Mouse (Mus musculus): Measurements from ENCODE around the gene Cdh24.

Cdh24 gene

DNA sequence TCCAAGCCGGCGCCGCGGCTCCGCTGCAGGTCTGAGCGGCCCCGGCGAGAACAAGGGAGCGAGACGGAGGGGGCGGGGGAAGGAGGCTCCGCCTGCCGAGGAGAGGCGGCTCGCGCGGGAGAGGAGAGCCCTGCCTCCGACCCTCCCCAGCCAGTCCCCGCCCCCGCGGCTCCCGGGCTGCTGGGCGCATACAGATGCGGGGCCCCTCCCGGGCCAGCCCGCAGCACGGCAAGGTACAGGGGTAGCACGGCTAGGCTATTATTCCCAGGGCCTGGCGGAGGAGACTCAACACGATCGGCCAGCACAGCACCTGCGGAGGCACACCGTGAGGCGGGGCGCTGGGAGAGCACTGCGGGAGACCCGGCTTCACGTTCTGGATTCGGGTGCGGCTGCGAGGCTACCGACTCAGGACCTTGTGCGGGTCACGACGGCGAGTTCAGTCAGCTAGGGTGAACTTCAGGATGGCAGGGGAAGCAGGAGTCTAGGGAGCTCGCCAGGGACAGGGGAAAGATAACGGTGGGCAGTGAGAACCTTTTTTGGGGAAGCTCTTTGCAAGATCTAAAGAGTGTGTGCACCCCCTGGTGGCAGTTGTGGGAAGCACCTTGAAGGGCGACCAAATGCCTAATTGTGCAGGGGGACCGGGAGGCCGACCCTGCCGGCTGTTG is at the start of gene Cdh24:
Gene Cdh24, minus strand, starts transcription at position 60 of the 665 bp plus-strand sequence.
- peak; percentile 74 to 89 for DNase-seq (ENCODE audit: low spot score in 2 of 2)

DNA sequence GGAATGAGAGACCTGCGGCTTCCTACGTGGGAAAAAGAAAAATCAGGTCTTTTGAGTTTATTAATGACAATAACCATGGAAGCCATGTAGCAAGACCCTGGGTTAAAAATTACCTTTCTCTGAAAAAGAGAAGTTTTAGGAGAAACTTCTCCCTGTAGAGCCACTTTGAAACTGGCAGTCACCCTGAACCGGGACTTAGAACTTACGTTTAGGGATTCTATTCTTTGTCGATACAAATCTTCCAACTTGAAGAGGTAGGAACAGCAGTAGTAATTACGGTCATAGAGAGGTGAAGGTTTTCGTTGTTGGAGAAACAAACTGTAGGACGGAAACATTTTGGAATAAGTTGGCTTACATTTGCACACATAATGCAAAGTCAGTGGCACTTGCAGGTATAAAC is 46.1 kb upstream of the Cdh24 start:
- DNase-seq (ENCODE audit: low spot score in 2 of 2): no peak

DNA sequence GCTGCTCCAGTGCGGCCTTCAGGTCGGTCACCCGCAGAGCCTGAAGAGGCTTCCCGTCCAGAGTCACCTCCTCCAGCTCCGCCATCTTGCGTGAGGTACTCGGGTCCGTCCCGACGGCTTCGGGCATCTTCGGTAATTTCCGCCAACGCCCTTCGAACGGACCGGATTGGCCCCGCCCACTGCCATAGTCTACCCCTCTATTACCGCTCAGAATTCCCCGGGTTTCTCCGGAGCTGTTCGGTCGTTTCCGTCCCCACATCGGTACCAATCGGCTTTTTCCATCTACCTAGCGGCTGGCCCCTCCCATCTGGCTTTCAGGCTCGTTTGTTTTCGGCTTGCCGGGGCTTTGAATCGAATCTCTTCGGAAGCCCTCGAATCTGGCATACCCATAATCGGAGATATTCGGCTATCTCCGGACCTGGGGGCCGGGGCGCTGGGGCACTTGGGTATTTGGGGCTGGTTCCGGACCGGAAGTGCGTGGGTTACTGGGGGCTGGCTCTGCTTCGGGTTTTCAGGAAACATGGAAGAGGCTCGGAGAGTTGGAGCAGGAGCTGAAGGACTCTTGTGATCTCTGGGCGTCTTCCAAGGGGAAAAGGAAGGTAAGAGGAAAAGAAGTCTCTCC is 45.5 kb upstream of the Cdh24 start, which contains the start of gene Acin1:
Gene Acin1, minus strand, starts transcription at position 410 of the 622 bp plus-strand sequence.
- peak; percentile 100 for DNase-seq (ENCODE audit: low spot score in 2 of 2)

DNA sequence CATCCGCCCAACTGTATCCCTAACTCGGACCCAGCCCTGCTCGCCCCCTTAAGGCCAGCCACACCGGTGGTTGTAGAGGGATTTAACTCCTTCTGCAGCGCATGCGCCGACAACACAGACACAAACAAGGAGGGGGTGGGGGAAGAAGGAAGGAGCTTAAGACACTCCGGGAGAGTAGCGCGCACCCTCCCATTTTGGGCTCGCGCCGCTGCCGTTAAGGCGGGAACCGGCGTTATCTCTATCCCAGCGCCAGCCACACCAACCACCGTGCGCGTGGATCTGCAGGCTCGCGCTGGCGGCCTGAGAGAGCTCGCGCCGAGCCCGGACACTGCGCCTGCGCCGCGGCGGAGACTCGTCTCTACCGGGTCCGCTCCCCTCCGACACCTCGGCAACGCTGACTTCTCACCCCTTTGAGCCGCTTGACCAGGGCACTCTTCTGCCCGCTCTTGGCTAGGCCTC is 44.9 kb upstream of the Cdh24 start, which contains the start of gene 1700123O20Rik:
Gene 1700123O20Rik, plus strand, starts transcription at position 154 of the 459 bp plus-strand sequence.
- DNase-seq (ENCODE audit: low spot score in 2 of 2): no peak

DNA sequence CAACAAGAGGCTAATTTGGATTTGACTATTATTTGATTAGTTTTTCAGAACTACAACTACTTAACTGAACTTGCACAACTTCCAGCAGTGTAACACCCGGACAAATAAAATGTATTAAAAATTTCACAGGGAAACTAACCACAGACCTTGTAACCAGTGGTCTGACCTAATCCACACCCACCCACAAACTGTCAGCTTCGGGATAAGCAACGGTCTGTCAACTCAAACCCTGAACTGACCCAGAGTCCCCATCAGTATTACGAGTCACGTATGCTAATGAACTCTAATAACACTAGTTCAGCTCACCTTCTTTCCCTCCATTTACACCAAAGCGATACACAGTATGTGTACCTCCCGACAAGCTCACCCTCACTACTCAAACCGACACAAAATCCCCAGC is 44.3 kb upstream of the Cdh24 start:
- DNase-seq (ENCODE audit: low spot score in 2 of 2): no peak

DNA sequence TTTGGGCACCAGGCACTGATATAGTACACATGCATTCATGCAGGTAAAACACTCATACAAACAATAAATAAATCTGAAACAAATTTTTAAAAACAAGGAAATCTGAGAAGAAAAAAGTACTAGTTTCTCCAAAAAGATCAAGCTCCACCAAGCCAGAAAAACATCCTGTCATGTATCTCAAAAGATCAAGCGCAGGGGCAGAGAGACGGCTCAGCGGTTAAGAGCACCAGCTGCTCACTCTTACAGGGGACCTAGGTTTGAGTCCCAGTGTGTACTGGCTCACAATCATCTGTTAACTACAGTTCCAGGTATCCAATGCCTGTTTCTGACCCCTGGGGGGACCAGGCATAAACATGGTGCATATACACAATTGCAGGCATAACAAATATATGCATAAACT is 41.2 kb upstream of the Cdh24 start:
- no peak for DNase-seq (ENCODE audit: low spot score in 2 of 2)

DNA sequence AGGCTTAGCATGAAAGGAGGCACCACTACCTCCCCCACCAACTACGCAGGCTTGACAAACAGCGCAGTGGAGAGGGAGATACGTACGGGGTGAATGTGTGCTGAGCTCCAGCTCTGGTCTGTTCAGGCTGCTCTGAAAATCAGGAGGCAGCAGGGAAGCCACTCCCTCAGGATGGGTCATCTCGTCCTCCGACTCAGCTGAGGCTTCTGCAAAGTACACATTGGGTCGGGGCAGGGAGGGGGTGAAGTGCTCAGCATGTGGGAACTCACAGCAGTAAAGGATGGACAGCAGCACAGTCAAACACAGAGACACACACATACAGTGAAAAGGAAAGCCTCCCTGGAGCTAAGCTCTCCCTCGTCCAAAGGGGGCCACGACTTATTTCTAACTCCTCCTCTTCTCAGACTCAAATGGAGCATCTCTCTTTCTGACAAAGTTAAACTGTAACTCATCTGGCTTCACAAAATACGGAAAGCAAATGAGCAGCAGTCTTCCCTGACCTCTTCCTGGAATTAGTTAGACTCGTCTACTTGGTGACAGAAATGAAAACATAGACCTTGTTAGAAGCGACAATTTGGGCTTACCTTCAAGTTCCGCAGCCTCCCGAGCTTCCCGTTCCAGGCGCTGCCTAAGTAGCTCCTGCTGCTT is 37.6 kb upstream of the Cdh24 start:
- no peak for DNase-seq (ENCODE audit: low spot score in 2 of 2)

DNA sequence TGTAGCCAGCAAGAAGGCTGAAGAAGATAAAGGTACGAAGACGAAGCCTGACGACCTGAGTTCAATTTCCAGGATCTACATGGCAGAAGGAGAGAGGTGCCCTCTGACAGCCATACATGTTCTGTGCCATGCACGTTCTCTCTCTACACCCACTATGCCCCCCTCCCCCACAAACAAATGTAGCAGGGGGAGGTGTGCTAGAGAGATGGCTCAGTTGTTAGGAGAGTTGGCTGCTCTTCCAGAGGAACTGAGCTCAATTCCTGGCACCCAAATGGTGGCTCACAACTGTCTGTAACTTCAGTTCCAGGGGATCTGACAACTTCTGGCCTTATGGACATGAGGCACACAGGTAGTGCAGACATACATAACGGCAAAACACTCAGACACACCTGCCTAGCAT is 35.1 kb upstream of the Cdh24 start:
- no peak for DNase-seq (ENCODE audit: low spot score in 2 of 2)

DNA sequence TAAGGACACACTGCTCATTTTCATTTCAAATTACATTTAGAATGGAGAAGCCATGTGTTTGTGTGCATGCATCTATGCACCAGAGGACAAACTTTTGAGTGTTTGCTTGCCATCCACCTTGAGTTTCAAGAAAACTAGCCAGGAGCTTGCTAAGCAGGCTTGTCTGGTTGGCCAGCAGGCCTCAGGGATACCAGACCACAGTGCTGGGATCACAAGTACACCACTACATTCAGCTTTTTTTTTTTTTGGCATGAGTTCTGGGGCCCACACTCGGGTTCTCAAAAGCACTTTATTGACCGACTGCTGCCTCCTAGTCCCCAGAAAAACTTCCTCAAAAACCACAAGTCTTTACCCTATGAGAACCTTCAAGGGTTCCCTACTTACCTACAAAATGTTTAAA is 33.2 kb upstream of the Cdh24 start:
- no peak for DNase-seq (ENCODE audit: low spot score in 2 of 2)

DNA sequence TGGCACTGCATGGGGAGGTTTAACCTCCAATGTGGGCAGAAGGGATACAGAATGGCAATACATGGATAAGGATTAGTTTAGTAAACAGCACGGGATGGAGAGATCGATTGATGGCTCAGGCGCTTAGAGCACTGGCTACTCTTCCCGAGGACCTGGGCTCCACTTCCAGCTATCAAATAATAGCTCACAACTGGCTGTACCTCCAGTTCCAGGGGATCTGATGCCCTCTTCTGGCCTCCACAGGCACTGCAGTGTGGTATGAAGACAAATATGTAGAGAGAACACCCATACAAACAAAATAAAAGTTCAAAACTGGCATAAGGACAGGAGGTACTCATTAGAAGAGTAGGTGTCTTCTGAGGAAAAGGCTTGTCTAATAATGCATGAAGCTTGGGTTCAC is 28.2 kb upstream of the Cdh24 start:
- DNase-seq (ENCODE audit: low spot score in 2 of 2): no peak

DNA sequence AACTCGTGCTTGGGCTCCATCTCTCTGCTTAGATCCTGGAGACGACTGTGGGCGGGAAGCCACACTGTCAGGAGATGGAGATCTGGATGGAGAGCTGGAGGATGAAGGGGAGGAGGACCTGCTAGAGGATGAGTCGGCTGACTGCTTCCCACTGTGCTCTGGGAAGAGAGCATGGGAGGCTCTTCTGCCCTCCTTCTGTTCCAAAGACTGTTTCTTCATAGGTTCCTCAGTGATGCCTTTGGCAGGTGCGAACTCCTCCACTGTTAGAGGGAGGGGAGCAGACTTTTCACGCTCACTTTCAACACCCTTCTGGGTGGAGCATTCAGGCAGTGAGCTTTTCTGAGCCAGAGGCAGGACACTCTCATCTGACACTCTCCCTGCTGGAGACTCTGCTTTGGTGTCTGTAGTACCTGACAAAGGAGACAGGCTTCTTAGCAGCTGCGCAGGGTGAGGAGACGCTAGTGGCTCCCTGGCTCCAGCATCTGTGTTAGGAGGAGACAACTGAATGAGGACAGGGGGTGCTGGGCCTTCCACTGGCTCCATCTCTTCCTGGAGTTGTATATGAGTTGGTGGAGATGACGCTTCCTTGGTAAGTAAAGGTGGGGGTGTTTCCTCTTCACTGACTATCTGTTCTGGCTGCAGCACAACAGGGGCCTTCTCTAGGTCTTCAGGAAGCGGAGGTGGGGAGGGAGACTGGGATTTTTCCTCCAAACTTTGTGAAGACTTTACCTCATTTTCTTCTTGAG is 23.5 kb upstream of the Cdh24 start:
- DNase-seq (ENCODE audit: low spot score in 2 of 2): no peak

DNA sequence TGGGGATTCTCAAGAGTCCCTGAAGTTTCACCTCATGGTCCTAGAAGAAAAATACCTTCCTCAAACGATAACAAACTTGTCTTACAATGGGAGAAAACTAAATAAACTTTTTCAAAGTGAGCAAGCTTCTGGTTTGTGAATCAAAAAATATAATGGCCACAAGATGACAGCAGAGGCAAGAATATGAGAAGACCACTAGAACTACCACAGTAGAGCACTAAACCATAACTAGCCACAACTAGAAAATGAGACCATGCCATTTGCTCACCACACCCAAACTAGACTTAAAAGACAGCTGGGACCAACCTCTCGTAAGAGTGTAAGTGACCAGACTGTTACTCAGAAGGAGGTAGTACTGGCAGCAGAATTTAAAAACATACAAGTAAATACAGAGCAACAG is 18.8 kb upstream of the Cdh24 start:
- DNase-seq (ENCODE audit: low spot score in 2 of 2): no peak

DNA sequence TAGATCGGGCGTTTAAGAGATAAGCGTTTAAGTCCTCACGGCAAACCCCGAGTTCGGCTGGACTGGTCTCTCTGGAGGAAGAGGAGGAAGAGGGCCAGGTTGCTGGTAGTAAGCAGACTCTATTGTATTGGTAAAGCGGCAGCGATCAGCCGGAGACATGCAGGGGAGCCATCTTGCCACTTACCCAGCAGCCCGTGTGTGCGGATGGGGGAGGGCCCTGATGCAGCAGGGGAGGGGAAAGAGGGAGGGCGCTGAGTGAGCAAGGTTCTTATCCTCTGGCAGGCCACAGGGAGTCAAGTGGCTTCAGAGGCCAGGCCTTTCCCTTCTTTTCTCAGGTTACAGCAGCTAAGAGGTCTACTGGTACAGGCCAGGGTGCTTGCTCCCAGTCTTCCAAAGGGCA is 12.3 kb upstream of the Cdh24 start:
- peak; percentile 72 to 76 for DNase-seq (ENCODE audit: low spot score in 2 of 2)

DNA sequence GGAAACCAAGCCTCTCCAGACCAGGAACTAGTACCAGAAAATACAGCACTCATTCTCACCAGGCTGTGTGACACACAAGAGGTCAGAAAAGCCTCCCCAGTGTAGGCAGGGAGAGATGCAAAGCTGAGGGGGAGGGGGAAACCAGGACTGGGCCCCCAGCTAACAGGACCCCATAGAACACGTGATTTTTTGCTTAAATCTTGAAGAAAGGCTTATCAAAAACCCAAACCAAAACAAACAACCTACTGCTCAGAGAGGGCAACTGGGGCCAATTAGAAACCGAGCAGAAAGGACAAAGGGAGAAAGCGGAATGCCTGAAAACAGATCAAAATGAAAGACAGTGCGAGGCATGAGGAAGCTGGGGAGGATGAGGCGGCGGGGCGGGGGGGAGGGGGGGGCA is 11.6 kb upstream of the Cdh24 start:
- no peak for DNase-seq (ENCODE audit: low spot score in 2 of 2)

DNA sequence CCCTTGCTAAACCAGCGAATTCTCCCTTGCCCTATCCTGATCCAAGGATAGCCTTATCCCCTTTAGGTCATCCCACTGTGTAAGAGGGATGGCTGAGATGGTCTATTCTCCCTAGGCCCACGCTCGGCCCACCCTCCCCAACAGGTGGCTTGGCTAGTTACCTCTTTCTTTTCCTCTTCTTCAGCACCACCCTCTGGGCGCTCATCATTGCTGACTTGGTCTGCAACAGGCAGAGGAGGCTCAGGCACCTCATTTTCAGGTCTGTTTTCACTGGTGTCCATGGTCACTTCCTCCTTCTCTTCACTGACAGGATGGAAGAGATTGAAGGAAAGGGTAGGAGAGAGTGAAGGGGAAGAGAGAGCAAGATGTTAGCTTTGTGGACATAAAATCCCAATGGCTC is 10.4 kb upstream of the Cdh24 start:
- DNase-seq (ENCODE audit: low spot score in 2 of 2): no peak

DNA sequence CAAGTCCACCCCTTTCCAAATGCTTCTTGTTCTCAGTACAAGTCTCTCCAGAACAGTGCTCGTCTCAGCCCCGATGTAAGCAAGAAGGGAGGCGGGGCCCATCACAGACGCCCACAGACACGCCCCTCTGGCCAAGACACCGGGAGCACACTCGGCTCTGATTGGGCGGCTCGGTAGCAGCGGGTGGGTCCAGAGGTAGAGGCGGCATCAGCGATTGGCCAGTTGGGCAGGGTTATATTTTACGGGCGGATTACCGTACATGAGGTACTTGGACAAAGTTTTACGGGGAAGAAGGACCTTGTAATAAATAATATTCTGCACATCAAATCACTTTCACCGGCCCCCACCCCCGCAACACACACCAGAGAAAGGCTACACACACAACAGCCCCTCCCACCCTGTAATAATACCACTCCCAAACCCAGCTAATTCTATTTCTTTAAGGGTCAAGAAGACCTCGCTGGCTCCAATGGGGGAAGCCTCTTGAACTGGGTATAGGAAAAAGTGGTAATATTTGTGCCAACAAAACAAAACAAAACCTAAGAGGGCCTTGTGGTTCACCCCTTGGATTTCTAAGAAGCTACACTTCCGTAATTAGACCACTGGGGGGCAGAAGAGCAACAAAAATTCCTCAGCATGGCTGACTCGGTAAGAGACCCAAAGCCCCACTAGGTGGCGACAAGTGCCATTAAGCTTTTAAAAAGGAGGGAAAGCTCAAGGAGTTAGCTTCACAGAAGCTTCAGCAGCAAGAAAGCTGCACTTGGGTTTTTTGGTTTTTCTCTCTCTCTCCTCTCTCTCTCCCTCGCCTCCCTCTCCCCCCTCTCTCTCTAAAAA is 9.7 kb upstream of the Cdh24 start:
- peak; percentile 63 to 75 for DNase-seq (ENCODE audit: low spot score in 2 of 2)

DNA sequence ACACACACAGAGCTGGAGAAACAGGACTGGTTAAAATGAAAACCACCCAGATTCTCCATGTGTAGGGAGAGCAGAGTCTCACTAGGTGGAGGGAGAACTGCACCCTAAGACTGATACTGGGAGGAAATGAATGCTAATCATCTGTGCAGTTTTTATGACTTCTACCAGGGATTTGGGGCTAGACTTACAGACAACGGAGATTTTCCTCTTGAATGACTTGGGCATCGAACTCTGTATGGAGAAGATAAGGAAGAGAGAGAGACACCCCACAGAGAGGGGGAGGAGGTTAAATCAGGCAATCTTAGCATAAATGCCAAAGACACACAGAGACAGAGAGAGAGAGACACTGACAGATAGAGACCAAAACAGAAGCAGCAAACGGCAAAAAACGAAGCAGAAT is 6.7 kb upstream of the Cdh24 start:
- no peak for DNase-seq (ENCODE audit: low spot score in 2 of 2)

DNA sequence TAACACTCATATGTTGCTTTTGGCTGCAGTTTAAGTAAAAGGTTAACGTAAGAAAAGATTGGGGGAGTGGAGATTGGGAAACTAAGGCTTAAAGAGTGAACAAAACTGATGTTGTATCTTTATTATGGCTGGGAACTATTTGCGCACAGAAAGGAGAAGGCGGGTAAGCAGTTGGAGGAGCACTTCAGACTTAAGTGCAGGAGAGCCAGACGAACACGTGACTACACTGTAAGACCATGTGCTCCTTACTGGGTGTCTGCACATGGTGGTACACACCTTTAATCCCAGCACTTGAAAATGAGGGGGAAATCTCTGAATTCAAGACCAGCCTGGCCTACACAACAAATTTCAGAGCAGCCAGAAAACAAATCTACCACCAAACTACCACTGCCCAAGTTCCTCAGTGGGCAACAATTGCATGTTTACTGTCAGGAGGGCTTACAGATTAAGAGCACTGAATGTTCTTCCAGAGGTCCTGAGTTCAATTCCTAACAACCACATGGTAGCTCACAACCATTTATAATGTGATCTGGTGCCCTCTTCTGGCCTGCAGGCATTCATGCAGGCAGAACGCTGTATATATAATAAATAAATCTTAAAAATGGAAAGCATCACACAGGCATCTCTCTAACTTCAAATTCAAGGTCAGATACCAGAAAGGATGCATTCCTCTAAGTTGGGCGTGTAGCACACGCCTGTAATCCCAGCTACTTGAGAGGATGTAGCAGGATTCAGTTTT is 5.9 kb upstream of the Cdh24 start:
- no peak for DNase-seq (ENCODE audit: low spot score in 2 of 2)

DNA sequence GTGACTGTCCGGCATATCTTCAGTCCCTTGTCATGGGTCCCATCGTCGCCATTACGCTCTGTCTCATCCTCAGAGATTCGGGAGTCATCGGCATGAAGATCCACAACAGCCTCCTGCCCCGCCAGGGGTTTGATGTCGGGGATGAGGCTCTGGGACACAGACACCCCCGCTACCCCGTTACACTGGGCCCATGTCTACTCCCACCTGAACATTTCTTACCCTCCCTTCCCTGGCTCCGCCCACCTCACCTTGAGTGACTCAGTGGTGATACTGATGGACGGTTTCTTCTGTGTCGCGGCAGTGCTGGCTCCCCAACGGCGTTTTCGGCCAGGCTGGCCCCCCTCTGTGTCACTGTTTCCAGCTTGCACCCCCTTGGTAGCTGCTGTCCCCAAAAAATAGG is 5.3 kb upstream of the Cdh24 start:
- no peak for DNase-seq (ENCODE audit: low spot score in 2 of 2)

DNA sequence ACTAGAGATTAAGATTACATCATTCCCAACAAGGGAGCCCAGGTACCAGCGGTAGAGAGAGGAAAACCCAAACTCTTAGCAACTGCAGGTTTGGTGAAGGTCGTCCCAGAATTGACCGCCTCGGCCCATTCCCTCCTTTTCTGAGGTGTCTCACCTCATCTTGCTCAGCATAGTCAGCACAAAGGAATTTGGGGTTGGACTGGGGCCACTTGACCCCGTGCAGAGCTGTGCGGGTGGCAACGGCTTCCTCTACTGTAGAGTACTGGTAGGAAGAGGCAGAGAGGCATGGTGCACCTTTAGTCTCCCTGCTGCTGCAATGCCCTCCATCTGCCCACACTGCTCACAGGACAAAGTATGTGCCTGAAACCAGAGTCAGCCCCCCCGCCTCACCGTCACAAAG is 3.1 kb upstream of the Cdh24 start:
- no peak for DNase-seq (ENCODE audit: low spot score in 2 of 2)

DNA sequence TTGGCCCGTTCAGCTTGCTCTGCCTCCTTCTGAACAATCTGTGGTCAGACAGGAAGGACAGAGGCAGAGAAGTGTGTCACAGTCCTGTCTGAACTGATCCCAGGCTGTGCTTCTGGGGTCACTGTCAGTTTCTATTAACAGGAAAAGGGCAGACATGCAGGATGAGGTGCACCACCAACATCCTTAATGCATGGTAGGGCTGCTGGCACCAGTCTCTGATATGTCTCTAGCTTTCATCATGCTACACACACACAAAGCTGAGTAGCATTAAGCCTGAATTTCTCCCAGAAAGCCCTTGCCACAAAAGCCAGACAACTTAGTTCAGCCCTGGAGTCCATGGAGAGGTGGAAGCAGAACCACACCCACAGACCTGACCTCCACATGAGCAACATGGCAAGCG is 1.8 kb upstream of the Cdh24 start:
- no peak for DNase-seq (ENCODE audit: low spot score in 2 of 2)

Data from frontal cortex, postnatal 14 days (tissue).